Mouse (Mus musculus) c-Kit-negative CD71-positive TER-119-positive erythroid progenitor cells, embryonic 14.5 days (primary cell): ENCODE data around the gene Serpina1f.
"Not testable (repeated sequence)": the region's sequence is repeated elsewhere in the genome, so short reads cannot be mapped to it uniquely, and the experiment has no call there.

Experiments
- DNase-seq: peaks from one replicate; pipeline ENCODE4 v3.0.0-alpha.2; 2013; ENCODE audit warnings: low read depth, low spot score

The Serpina1f gene

DNA sequence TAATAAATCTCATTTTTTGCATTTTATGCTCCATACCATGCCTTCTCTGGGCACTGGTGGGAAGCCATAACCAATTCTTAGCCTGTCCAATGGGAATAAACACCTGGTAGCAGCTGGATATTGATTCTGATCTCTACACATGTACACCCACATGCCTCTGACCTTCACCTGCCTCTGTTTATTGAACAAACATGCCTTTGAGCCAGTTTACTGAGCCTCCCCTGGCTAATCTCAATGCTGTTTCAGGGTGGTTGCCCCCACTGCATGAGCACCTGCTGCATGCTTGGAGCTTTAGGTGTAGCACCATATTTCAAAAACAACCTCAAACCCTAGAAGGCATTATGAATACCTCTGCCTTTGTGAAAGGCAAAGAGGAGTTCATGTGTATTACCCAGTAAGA lies 33.3 kb downstream of the Serpina1f start:
- not testable (repeated sequence) for DNase-seq

DNA sequence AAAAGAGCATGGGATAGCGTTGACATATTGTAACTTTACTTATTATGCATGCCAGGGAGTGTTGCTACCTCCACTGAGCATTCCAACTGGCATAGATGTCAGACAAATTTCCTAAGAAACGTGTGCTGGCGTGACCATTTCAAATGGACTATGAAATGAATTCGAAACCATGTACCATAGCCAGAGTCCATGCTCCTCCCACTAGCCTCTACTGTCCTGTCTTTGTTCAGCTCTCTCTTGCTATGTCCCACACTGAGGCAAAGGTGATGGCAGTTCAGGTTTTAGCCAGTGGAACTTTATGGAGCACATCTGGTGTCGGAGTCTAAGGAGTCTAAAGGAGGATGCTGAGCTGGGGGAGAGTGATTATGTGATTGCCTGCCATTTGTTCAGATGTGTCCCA lies 35.3 kb downstream of the Serpina1f start:
- no peak for DNase-seq

DNA sequence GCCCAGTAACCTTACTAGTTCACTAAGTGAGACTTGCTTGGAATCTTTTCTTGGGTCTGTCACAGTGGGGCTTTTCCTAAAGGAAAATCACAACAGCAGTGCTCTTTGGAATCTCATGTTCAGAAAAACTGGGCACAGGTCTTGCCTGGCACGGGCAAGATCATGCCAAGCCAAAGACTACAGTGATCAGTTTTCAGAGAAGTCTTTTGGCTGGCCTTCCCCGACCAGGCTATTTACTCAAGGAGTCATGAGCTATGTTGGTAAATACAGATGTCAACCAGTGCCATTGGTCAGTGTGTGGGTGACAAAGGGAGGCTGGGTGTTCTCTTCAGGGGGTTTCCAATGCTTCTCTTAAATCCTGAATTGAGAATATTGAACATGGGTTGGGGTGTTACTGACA lies 36.2 kb downstream of the Serpina1f start:
- no peak for DNase-seq

DNA sequence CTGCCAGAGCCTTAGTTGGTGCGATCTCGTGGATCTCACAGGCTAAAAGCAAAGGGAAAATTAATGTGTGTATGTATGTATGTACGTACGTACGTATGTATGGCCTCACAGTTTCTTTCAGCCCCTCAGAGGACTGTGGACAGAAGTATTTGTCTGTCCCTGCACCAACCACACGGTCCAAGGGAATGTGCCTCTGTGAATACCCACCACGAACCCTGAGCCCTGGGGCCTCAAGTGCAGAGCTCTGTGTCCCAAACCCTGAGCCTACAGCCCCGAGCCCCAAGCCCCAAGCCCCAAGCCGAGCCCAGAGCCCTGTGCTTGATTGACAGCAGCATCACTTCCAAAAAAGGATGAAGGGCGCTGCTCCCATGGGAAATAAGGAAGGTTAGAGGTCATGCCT lies 37.3 kb downstream of the Serpina1f start:
- DNase-seq = no peak

DNA sequence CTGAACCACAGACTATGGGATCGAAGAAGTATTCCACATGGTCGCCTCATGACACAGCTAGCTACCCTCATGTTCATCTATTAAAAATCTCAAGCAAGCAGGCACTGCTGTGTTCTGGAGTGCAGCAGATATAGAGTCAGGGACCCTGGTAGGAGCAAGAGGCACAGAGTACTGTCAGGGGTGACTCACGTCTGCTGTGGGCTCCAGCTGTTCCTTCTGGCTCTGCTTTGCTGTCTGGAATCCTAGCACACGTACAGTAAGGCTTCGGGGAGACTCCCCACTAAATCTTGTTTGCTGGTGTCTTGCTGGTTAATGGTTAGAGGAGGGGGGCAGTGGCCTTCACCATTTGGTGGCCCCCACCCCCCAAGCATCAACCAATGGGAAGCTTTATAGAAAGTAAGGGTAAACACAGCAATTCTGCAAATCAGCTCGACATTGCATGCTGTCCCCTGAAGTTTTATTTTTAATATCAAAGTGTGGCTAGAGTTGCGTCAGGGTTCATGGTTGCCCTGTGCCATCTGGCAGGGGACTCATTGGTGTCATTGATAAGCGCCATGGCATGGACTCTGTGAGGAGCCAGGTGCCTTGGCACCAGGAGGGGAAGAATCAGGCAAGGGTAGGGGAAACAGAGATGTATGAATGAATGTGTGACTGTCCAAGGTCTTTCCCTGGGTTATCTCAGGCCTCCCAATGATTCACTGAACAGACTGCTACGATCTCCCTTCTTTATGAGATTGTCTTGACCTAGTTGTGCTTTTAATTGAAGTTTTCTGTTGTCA lies 38.3 kb downstream of the Serpina1f start, which contains the start of gene Serpina6:
TSS of gene Serpina6 (minus strand) at position 365 of the 779 bp plus-strand sequence.
- no peak for DNase-seq

DNA sequence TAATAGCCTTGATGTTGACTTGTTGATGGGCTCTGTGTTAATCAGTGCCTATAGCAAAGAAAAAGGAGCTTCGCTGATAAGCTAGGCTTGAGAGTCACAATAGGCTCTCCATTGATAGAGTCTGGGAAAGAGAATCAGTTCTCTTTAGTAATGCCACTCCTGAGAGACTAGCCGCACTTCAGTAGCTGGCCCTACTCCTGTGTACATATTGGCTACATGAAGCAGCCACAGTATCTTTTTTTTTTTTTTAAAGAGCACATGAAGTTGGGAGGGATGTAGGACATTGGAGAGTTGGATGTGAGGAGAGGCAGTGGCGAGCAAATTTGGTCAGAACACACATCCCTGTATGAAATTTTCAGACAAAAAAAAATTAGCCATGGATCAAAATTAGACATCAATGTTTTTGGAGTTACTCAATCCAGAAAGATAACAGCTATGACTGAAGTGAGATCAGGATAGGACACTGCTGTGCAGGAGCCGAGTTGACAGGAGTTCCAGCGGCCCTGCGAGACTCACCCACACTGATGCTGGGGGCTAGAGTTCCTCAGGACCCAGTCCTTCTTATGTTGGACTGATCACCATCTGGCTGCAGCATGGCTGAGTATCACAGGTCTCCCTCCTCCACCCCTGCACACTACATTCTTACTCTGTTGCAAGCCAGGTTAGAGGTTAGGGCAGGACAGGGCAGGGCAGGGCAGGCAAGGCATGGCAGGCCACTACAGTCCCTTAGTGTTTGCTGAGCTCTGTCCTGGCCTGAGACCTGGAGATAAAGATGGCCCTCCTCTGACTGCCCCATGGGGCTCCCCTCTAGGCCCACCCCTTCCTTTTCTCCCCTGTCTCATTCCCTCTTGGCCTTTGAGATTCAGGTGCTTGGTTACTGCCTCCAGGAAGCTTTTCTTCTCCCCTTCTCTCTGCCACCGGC lies 39.9 kb downstream of the Serpina1f start:
- DNase-seq = no peak

DNA sequence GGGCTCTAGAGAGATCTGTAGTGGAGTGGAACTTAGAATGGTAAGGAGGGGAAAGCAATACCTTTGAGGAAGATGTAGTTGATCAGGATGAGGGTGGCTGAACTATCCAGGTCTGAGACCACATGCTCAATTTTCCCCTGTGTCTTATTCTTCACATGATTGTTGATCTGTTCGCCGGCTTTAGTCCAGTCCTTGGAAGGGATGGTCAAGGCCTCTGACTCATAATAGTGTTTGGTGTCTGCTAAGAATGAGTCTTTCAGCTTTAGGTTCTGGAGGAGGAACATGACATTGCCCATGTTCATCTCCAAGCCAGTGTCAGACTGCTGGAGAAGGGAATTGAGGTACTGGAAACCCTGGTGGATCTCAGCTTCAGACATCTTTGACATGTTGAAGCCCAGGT lies 41.5 kb downstream of the Serpina1f start:
- DNase-seq = no peak

DNA sequence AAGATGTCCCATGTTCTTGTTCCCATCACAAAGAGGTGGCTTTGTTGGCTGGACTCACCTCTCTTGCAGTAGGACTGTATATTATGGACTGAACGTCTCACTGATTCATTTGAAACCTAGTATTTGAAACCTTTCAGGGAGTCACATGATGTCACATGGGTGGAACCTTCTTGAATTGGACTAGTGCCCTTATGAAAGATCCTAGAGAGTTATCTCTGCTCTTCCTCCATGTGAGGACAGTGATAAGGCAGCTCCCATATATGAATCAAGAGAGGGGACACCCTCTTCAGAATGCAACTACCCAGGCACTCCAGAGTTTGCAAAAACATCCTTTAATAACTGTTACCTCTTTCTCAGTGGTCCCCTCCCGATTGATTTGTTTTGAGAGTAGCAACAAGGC lies 49.0 kb downstream of the Serpina1f start:
- no peak for DNase-seq

DNA sequence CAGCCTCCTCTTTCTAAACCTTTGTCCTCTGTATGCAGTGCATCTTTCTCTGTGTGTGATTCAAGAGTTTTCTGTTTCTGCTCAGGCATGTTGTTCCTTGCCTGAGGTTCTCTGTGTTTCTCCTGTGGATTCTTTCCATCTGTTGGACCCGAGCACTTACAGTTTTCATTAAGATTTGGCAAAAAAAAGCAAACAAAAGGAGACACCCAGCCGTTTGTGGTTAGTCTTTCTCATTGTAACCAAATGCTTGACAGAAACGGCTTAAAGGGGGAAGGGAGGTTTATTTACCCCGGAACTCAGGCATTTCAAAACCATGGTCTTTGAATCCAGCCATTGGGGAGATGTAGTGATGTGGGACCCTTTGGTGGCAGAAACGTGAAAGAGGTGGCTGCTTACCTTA lies 50.7 kb downstream of the Serpina1f start:
- no peak for DNase-seq

DNA sequence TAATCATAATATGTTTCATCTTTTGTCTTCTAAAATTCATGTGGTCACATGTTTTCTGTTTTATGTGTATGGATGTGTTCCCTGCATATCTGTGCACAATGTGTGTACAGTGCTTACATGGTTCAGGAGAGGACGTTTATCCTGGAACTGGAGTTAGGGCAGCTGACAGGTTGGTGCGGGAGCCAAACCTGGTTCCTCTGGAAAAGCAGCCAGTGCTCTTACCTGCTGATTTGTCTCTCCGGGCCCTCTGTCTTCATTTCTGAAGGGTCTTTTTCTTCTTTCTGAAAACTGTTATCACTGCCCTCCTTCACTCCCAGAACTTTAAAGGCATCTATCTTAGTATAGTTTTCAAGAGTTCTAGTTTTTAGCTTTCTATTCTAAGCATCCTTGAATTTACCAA lies 51.5 kb downstream of the Serpina1f start:
- DNase-seq = no peak

DNA sequence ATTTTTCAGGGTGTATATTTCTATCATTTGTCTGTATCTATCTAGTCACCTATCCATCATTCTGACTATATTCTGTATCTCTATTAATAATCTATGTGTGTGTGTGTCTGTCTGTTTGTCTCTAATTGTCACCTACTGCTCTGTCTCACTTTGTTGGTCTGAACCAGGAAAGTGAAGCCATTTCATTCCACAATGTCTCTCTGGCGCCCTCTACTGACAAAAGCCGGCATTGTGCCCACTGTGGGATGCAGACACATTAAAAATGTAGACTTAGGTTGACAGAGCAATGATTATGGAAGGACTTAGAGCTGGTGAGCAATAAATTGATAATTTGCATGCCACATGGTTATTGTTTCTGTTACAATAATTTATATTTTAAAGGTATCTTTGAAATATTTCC lies 52.0 kb downstream of the Serpina1f start:
- DNase-seq = peak; percentile 17
